Mouse (Mus musculus) testis, adult 2 months (tissue): ENCODE results near the gene Olfr643.

Source experiments
- CTCF ChIP-seq: fragments of 200-500 bp; IDR thresholded peaks from 2 replicates; pipeline ENCODE4 v1.5.1; 2012; ENCODE audit warnings: low read depth, mild to moderate bottlenecking, inconsistent platforms, low read length, moderate library complexity; ENCODE audit not compliant: control insufficient read depth, insufficient read depth, insufficient replicate concordance
- POLR2A ChIP-seq: fragments of 200-500 bp; IDR thresholded peaks from 2 replicates; pipeline ENCODE4 v1.6.1; 2012; ENCODE audit warnings: low read depth, mild to moderate bottlenecking, inconsistent platforms, low read length, moderate library complexity; ENCODE audit not compliant: control insufficient read depth

GRCm38 (mm10) chr7:104085365-104085764, 51.8 kb downstream of the Olfr643 start, which contains the start of gene Olfr645:
- TF ChIP-seq CTCF (no peak), POLR2A (no peak)
